Mouse (Mus musculus): Measurements from ENCODE around the gene Nipal1.

- TF ChIP-seq CTCF (IDR thresholded peaks at IDR 0.05; ENCODE audit: extremely low read depth, insufficient read depth, insufficient read length, insufficient replicate concordance) (no peak), POLR2A (IDR thresholded peaks at IDR 0.05; ENCODE audit: low read depth, low read length) (no peak)
Measured at GRCm38 (mm10) chr5:72640072-72640471, 7.5 kb upstream of the Nipal1 start.
